Mouse (Mus musculus) lung, postnatal 0 days (tissue): ENCODE measurements around the gene Isca1.

Experiments
- CTCF ChIP-seq: IDR thresholded peaks from 2 replicates; pipeline ENCODE4 v1.5.1; 2016; ENCODE audit warnings: antibody characterized with exemption, mild to moderate bottlenecking
- EP300 ChIP-seq: IDR thresholded peaks from 2 replicates; pipeline ENCODE4 v1.6.1; 2016; ENCODE audit warnings: antibody characterized with exemption, mild to moderate bottlenecking, control low read depth

- TF ChIP-seq CTCF (no peak), EP300 (no peak)
Observed at GRCm38 (mm10) chr13:59766786-59767515, 2.7 kb downstream of the Isca1 start.
